Mouse (Mus musculus) adrenal gland, adult 2 months (tissue): ENCODE results near the gene Zranb2. TPM values are rescaled to one million over a fixed set of nuclear protein-coding genes. Genes with fewer than 3 reads are reported as not detected.

Experiments used
- DNase-seq: peaks from one replicate; pipeline ENCODE4 v3.0.0; 2021
- long read RNA-seq: library from polyadenylated mRNA; stranded (forward); transcript quantifications from one replicate; pipeline ENCODE4 v2.0.0, GENCODE M21; 2021
- polyA plus RNA-seq: library from polyadenylated mRNA; depleted of rRNA; stranded (reverse); fragments of >200 nt; gene quantifications from 2 replicates; pipeline ENCODE4 v1.2.3, GENCODE M21; 2012; rRNA removed
- total RNA-seq, 2 experiments: library from RNA; stranded (reverse); gene quantifications; 2 replicates each; pipeline ENCODE4 v1.2.3; 2021

The Zranb2 gene
- total RNA-seq, result 10 to 100 TPM; 79.6 to 80.7 TPM
- polyA plus RNA-seq, result 1.8 and 3.3 TPM in 2 replicates
- long read RNA-seq, transcript Zranb2-203 (10 exons, 2,924 nt), result major isoform, 54 of 66 reads
- long read RNA-seq, partial matches to known transcripts, result 1 of 66 reads
- long read RNA-seq, other reads (novel, unspliced or antisense), result 5 of 66 reads

DNA sequence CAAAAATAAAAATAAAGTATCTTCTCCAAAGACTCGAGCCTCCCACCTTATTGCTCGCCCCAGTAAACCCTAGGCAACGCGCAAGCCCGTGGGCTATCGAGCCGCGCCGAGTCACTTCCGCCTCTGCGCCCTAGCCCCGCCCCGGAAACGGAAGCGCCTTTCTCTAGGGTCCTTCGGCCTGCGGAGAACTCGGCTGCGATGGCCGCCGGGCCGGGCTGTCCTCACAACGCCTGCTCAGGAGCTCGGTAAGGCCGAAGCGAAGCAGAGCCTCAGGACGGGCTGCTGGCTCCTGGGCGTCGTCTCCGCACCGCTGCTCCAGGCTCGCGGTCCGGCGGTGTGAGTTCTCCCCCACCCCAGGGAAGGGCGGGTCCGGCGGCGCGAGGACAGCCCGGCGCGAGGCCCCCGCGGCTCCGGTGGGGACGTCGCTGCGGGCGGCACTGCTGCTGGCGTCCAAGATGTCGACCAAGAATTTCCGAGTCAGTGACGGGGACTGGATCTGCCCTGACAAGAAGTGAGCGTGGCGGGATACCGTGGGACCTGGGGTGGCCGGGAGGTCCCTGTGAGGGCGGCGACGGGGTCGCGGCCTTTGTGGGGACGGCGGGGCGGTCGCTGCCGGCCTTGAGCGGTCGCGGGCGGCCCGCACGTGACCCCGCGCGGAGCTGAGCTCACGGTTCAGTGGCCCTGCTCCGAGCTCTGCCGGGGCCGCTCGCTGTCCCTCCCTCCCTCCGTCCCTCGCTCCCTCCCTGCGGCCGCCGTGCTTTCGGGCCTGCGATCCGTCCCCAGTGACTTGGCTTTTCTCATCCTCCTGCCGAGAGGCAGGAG, at the start of gene Zranb2:
Gene Zranb2 (plus strand): TSS at position 197 of the 822 bp plus-strand sequence.
- DNase-seq, result peak; percentile 95

GRCm38 (mm10) chr3:157492043-157492442, 41.9 kb upstream of the Zranb2 start:
- DNase-seq, result no peak

DNA sequence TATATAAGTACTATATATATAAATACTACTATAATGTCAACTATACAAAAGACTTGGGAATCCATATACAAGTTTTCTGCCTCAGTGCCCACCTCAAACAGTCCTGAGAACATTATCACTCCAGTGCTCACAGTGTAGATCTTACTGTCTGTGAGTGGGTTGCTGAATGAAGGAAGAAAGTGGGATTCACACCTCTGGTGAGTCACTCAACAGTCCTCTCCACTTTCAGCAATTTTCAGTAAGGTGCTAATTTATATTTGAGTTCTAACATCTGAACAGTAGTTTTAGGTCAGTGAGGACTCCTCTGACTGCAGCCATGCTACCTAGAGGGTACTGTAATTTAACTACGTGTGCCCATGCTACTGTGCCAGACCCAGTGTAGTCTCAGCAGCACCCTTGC, 31.7 kb upstream of the Zranb2 start:
- no peak for DNase-seq

- DNase-seq, result no peak
Measured at GRCm38 (mm10) chr3:157514116-157514796, 19.7 kb upstream of the Zranb2 start.

GRCm38 (mm10) chr3:157516471-157516870, 17.5 kb upstream of the Zranb2 start:
- no peak for DNase-seq

- DNase-seq, result no peak
Measured at GRCm38 (mm10) chr3:157517992-157518391, 16.0 kb upstream of the Zranb2 start.

- peak; percentile 7 for DNase-seq
Measured at GRCm38 (mm10) chr3:157520433-157520832, 13.5 kb upstream of the Zranb2 start.

- DNase-seq, result no peak
Measured at GRCm38 (mm10) chr3:157523834-157524233, 10.1 kb upstream of the Zranb2 start.

GRCm38 (mm10) chr3:157531585-157531984, 2.4 kb upstream of the Zranb2 start:
- DNase-seq, result no peak

DNA sequence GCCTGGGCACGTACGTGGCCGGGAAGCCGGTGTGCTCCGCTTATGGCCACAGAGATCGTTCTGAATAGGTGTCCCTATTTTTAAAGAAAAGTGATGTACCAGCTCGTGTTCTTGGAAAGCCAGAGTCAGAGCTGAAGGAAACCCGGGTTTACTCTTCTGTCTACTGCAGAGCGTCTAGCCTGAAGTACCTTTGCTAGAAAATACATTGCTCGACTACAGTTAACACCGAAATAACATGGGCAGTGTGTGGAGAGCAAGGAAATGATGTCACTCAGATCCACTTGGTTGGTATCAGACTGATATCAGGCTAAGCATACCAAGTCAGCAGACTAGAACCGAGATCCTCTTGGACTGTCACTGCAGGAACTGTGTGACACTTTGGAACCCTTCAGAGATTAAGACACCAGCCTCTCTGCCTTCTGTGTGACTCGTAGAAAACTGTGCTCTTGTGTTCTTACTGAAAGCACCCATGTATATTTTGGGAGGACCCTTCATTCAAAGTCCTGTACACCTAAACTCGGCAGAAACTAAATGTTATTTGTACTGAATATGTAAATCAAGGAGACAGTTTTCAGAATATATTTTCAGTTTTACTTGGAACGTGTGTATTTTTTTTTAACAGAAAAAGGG, 941 bp downstream of the Zranb2 start:
- DNase-seq, result no peak

- no peak for DNase-seq
Measured at GRCm38 (mm10) chr3:157549323-157549722, 15.4 kb downstream of the Zranb2 start.

- DNase-seq, result no peak
Measured at GRCm38 (mm10) chr3:157549758-157550600, 16.0 kb downstream of the Zranb2 start.

- no peak for DNase-seq
Measured at GRCm38 (mm10) chr3:157565196-157565595, 31.2 kb downstream of the Zranb2 start.

GRCm38 (mm10) chr3:157566725-157567565, 33.0 kb downstream of the Zranb2 start, which contains the start of gene Ptger3:
Gene Ptger3 (plus strand): TSS chr3:157566892.
- DNase-seq, result peak; percentile 51

DNA sequence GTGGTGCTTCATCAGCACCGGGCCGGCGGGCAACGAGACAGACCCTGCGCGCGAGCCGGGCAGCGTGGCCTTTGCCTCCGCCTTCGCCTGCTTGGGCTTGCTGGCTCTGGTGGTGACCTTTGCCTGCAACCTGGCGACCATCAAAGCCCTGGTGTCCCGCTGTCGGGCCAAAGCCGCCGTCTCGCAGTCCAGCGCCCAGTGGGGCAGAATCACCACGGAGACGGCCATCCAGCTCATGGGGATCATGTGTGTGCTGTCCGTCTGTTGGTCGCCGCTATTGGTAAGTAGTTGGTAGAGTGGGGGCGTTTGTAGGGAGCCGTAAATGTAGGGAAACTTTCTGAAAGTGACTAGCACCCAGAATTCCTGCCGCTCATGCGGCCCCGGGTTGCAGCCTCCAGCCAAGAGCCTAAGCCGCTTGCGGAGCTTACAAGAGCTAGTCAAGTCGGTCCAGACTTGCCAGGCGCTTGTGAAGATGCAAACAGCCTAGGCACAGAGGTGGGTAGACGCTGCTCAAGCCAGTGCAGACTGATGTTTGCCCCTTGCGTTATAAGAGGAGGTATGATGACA, 33.7 kb downstream of the Zranb2 start:
- DNase-seq, result peak; percentile 36

- no peak for DNase-seq
Measured at GRCm38 (mm10) chr3:157572011-157572410, 38.1 kb downstream of the Zranb2 start.

- DNase-seq, result peak; percentile 71
Measured at GRCm38 (mm10) chr3:157575441-157576342, 41.7 kb downstream of the Zranb2 start.

- DNase-seq, result no peak
Measured at GRCm38 (mm10) chr3:157576343-157576722, 42.4 kb downstream of the Zranb2 start.

DNA sequence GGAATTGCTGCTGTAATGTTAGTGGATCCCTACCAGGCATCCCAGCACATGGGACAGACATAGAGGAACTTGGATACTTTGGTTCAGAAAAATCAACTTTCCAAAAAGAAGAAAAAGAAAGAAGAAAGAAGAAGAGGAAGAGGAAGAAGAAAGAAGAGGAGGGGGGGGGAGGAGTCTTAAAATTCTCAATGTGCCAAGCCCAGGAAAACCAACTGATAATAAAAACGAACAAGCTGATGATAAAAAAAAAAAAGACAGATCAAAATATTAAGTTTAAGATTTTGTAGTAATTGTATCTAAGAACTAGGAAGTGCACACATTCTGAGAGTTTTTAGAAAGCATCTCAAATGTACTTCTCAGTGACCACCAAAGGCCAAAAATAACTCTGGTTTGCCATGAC, 42.9 kb downstream of the Zranb2 start:
- no peak for DNase-seq
